ENCODE assay signal across 9 mouse cellular contexts in genomic region chr7:44496771-44497109, GRCm38 (mm10). TPM values are rescaled to one million over a fixed set of nuclear protein-coding genes. Genes with fewer than 3 reads are reported as not detected.
DNase-seq lines count a peak whose midpoint lies in the region; ATAC-seq and TF ChIP-seq lines count a peak whose summit lies in the region.
"Had no signal": no experiment of that assay in that cellular context is flagged by ENCODE, and none has a peak within 500 bp of the region (broad histone marks: within the 10 kb centered on the region; RNA-seq: fewer than 3 reads in every experiment).

No protein-coding gene starts in this region.

- H3K27ac ChIP-seq in heart, postnatal 0 days (ENCODE audit: low read depth) = peak overlapping the region; percentile 89
- H3K27ac ChIP-seq in hindbrain, embryonic 10.5 days = peak overlapping the region; percentile 99
- H3K27ac ChIP-seq in midbrain, embryonic 10.5 days (replicated peaks) = peak overlapping the region; percentile 99

- ATAC-seq in heart, postnatal 0 days (ENCODE audit: insufficient read depth, low read depth) = no peak

- intact Hi-C loops in heart, postnatal 25 days (cut with DNase I) = no loop called here

- H3K4me3 ChIP-seq in heart, postnatal 0 days (ENCODE audit: low read depth, low read length) = peak overlapping the region; percentile 67
- H3K4me3 ChIP-seq in hindbrain, embryonic 10.5 days = peak overlapping the region; percentile 89
- peak overlapping the region; percentile 86 for H3K4me3 ChIP-seq in midbrain, embryonic 10.5 days

- H3K36me3 ChIP-seq in heart, postnatal 0 days (replicated peaks; ENCODE audit: control insufficient read depth, insufficient read depth, low read length) = peaks cover 16% of the 10 kb centered on the region
- peaks cover 37% of the 10 kb centered on the region for H3K36me3 ChIP-seq in hindbrain, embryonic 10.5 days
- H3K36me3 ChIP-seq in midbrain, embryonic 10.5 days = peaks cover 31% of the 10 kb centered on the region

- 2% methylated on average over 25 of the region's 26 CpGs for WGBS in heart, postnatal 0 days
- 1% methylated on average over 26 of the region's 26 CpGs for WGBS in hindbrain, embryonic 10.5 days
- 1% methylated on average over 26 of the region's 26 CpGs for WGBS in midbrain, embryonic 10.5 days

- no peaks in the 10 kb centered on the region for H3K9me3 ChIP-seq in heart, postnatal 0 days (replicated peaks; ENCODE audit: control insufficient read depth, low read length)
- H3K9me3 ChIP-seq in hindbrain, embryonic 10.5 days = no peaks in the 10 kb centered on the region
- H3K9me3 ChIP-seq in midbrain, embryonic 10.5 days (replicated peaks) = no peaks in the 10 kb centered on the region

- TF ChIP-seq EP300 in heart, postnatal 0 days (IDR thresholded peaks at IDR 0.05; ENCODE audit: low read depth) = 0 out of 2 replicates have a peak, but pooled peaks have one; percentile 13

- no peak for TF ChIP-seq CTCF in heart, postnatal 0 days (IDR thresholded peaks at IDR 0.05; ENCODE audit: low read depth)

- no peak for DNase-seq in heart, postnatal 0 days (ENCODE audit: low spot score)
- no peak for DNase-seq in heart, postnatal 25 days (ENCODE audit: low spot score)
- peak; percentile 22 for DNase-seq in NIH3T3 (ENCODE audit: low read depth)
- no peak for DNase-seq in hindbrain, embryonic 10.5 days (ENCODE audit: low spot score)
- DNase-seq in midbrain, embryonic 10.5 days (ENCODE audit: low spot score) = no peak
- no peak for DNase-seq in urinary bladder, postnatal 14 days (ENCODE audit: low spot score)
- no peak for DNase-seq in urinary bladder, postnatal 25 days (ENCODE audit: low spot score)
- no peak for DNase-seq in frontal cortex, postnatal 36 days (ENCODE audit: low spot score in 2 of 2)

- H3K4me2 ChIP-seq in heart, postnatal 0 days (ENCODE audit: low read depth, low read length) = peak overlapping the region; percentile 80

- H3K9ac ChIP-seq in heart, postnatal 0 days (replicated peaks; ENCODE audit: low read depth, low read length) = peak overlapping the region; percentile 72

- peaks cover 15% of the 10 kb centered on the region for H3K4me1 ChIP-seq in heart, postnatal 0 days (ENCODE audit: control insufficient read depth, insufficient read depth)
- H3K4me1 ChIP-seq in hindbrain, embryonic 10.5 days (replicated peaks) = peaks cover 29% of the 10 kb centered on the region
- H3K4me1 ChIP-seq in midbrain, embryonic 10.5 days = peaks cover 29% of the 10 kb centered on the region

- no peaks in the 10 kb centered on the region; the same call in 1 of the 2 replicates for H3K27me3 ChIP-seq in heart, postnatal 0 days (ENCODE audit: control insufficient read depth, insufficient read depth, low read length)
- H3K27me3 ChIP-seq in hindbrain, embryonic 10.5 days (ENCODE audit: insufficient read depth, poor library complexity, severe bottlenecking) = peaks cover 19% of the 10 kb centered on the region
- peaks cover 18% of the 10 kb centered on the region for H3K27me3 ChIP-seq in midbrain, embryonic 10.5 days (ENCODE audit: low read depth, poor library complexity, severe bottlenecking)
- H3K27me3 ChIP-seq: Patski had no signal

RNA-seq across cellular contexts. Expression of gene Fam71e1, which starts 0.4 kb away (rescaled TPM):
- 3.2 and 4.3 TPM in 2 replicates for total RNA-seq in heart, postnatal 0 days (2014; rRNA removed; ENCODE audit: low replicate concordance)
- polyA plus RNA-seq in heart, postnatal 0 days (2015; fragmentation: Nextera tagmentation; extraction: Ambion mirVana) = 11.4 and 12.5 TPM in 2 replicates
- 1 to 10 TPM; 3.7 to 4.0 TPM for total RNA-seq in heart, postnatal 25 days (2021)
- polyA plus RNA-seq in hindbrain, embryonic 10.5 days (2016; fragmentation: Nextera tagmentation; extraction: Ambion mirVana) = 17.1 and 20.5 TPM in 2 replicates
- polyA plus RNA-seq in midbrain, embryonic 10.5 days (2016; fragmentation: Nextera tagmentation; extraction: Ambion mirVana) = 20.5 and 27.6 TPM in 2 replicates

RNA-seq across cellular contexts. Expression of gene Emc10, which starts 0.4 kb away (rescaled TPM):
- 206 and 212 TPM in 2 replicates for total RNA-seq in heart, postnatal 0 days (2014; rRNA removed; ENCODE audit: low replicate concordance)
- 67.0 and 73.2 TPM in 2 replicates for polyA plus RNA-seq in heart, postnatal 0 days (2015; fragmentation: Nextera tagmentation; extraction: Ambion mirVana)
- 10 to 100 TPM; 96.9 to 99.6 TPM for total RNA-seq in heart, postnatal 25 days (2021)
- polyA plus RNA-seq in hindbrain, embryonic 10.5 days (2016; fragmentation: Nextera tagmentation; extraction: Ambion mirVana) = 102 and 122 TPM in 2 replicates
- 104 and 108 TPM in 2 replicates for polyA plus RNA-seq in midbrain, embryonic 10.5 days (2016; fragmentation: Nextera tagmentation; extraction: Ambion mirVana)

RNA-seq across cellular contexts. Expression of gene Mybpc2, which starts 27.7 kb away (rescaled TPM):
- 3.3 and 4.5 TPM in 2 replicates for total RNA-seq in heart, postnatal 0 days (2014; rRNA removed; ENCODE audit: low replicate concordance)
- 2.5 and 2.6 TPM in 2 replicates for polyA plus RNA-seq in heart, postnatal 0 days (2015; fragmentation: Nextera tagmentation; extraction: Ambion mirVana)
- 10 to 100 TPM; 16.0 to 22.8 TPM for total RNA-seq in heart, postnatal 25 days (2021)
- polyA plus RNA-seq in hindbrain, embryonic 10.5 days (2016; fragmentation: Nextera tagmentation; extraction: Ambion mirVana) = 0.10 and 0.12 TPM in 2 replicates
- 0.05 and 0.20 TPM in 2 replicates for polyA plus RNA-seq in midbrain, embryonic 10.5 days (2016; fragmentation: Nextera tagmentation; extraction: Ambion mirVana)

RNA-seq across cellular contexts. Expression of gene Josd2, which starts 29.0 kb away (rescaled TPM):
- 123 and 143 TPM in 2 replicates for total RNA-seq in heart, postnatal 0 days (2014; rRNA removed; ENCODE audit: low replicate concordance)
- 91.2 and 105 TPM in 2 replicates for polyA plus RNA-seq in heart, postnatal 0 days (2015; fragmentation: Nextera tagmentation; extraction: Ambion mirVana)
- 100 to 1,000 TPM; 158 to 161 TPM for total RNA-seq in heart, postnatal 25 days (2021)
- 86.2 and 89.2 TPM in 2 replicates for polyA plus RNA-seq in hindbrain, embryonic 10.5 days (2016; fragmentation: Nextera tagmentation; extraction: Ambion mirVana)
- 71.6 and 76.8 TPM in 2 replicates for polyA plus RNA-seq in midbrain, embryonic 10.5 days (2016; fragmentation: Nextera tagmentation; extraction: Ambion mirVana)

RNA-seq across cellular contexts. Expression of gene Aspdh, which starts 31.5 kb away (rescaled TPM):
- 7.5 TPM in 1 of 2 replicates, not detected in the other for total RNA-seq in heart, postnatal 0 days (2014; rRNA removed; ENCODE audit: low replicate concordance)
- polyA plus RNA-seq in heart, postnatal 0 days (2015; fragmentation: Nextera tagmentation; extraction: Ambion mirVana) = 0.40 and 0.86 TPM in 2 replicates
- total RNA-seq in heart, postnatal 25 days (2021) = 1 to 10 TPM in 1 of 2 experiments, under 1 TPM in 1; 0.70 to 1.3 TPM
- 0.78 and 1.8 TPM in 2 replicates for polyA plus RNA-seq in hindbrain, embryonic 10.5 days (2016; fragmentation: Nextera tagmentation; extraction: Ambion mirVana)
- 0.99 and 2.0 TPM in 2 replicates for polyA plus RNA-seq in midbrain, embryonic 10.5 days (2016; fragmentation: Nextera tagmentation; extraction: Ambion mirVana)
- polyA plus RNA-seq: Patski had no signal
